Mouse (Mus musculus) megakaryocyte, embryonic 14.5 days (primary cell): ENCODE measurements around the gene Mpst.

Source experiments
- FLI1 ChIP-seq: IDR thresholded peaks from 2 replicates; pipeline ENCODE4 v1.6.1; 2012; ENCODE audit warnings: low read length, inconsistent platforms, mixed read lengths
- GATA1 ChIP-seq: IDR thresholded peaks from 3 replicates; pipeline ENCODE4 v1.6.1; 2012; ENCODE audit warnings: mixed read lengths, low read length, inconsistent platforms, borderline replicate concordance

DNA sequence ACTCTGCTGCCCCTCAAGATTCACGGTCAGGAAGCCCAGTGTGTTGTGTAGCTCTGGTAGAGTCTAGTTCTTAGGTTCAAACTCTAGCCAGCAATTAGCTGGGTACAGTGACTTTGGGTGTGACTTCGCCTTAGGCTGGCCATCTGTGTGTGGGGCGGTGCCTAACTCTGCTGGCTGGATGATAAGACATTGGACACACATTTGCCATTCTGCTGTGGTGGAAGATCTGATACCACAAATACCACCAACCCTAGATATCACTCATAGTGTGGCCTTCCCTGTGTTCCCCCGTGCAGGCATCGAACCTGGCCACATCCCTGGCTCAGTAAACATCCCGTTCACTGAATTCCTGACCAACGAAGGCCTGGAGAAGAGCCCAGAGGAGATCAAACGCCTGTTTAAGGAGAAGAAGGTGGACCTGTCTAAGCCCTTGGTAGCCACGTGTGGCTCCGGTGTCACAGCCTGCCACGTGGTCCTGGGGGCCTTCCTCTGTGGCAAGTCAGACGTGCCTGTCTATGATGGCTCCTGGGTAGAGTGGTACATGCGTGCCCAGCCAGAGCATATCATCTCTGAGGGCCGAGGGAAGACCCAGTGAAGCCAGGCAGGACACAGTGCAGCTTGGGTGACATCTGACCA, 7.0 kb downstream of the Mpst start:
- no peak for TF ChIP-seq FLI1
- no peak for TF ChIP-seq GATA1
